Mouse (Mus musculus): ENCODE measurements around the gene Gm34653. TPM values are rescaled to one million over a fixed set of nuclear protein-coding genes. Genes with fewer than 3 reads are reported as not detected.
"Not testable (repeated sequence)": the region's sequence is repeated elsewhere in the genome, so short reads cannot be mapped to it uniquely, and the experiment has no call there.

Gene Gm34653
- polyA plus RNA-seq, 1 experiment from 2014 or later = not detected

DNA sequence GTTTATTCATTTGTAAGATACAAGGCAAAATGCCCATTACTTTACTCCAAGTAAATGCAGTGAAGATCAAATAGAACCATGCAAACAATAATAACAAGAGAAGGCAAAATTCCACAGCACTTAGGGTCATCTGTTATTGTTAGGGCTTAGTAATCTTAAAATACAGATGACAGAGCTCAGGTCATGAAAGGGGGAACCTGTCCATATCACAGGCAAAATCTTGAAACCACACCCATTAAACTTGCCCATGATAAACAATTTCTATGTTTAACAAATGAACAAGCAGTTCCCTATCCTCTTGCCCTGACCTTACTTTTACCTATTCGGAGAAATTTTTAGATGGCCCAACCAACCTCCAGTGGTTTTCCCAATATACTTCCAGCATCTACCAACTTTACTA lies 23.2 kb upstream of the Gm34653 start:
- WGBS (ENCODE audit: insufficient replicate concordance) = 58% methylated on average over 1 of the region's 1 CpGs
- peaks cover 65% of the 10 kb centered on the region for H3K36me3 ChIP-seq (ENCODE audit: control insufficient read depth, insufficient read depth)
- H3K9ac ChIP-seq (ENCODE audit: low read depth, low read length) = 0 out of 2 replicates have a peak overlapping the region, but pooled peaks have one; percentile 17
- peak overlapping the region; percentile 28; the same call in 1 of the 2 replicates for H3K4me2 ChIP-seq (ENCODE audit: low read depth, low read length)
- no peaks in the 10 kb centered on the region for H3K9me3 ChIP-seq (replicated peaks; ENCODE audit: control insufficient read depth, low read length)
- ATAC-seq (ENCODE audit: low read depth) = no peak
- no peaks in the 10 kb centered on the region for H3K27me3 ChIP-seq (ENCODE audit: control insufficient read depth, insufficient read depth, low read depth, low read length)
- H3K27ac ChIP-seq (ENCODE audit: low read length) = peak overlapping the region; percentile 70
- peaks cover 48% of the 10 kb centered on the region for H3K4me1 ChIP-seq (ENCODE audit: control insufficient read depth, low read depth, low read length)
- no peak overlapping the region for H3K4me3 ChIP-seq (ENCODE audit: low read depth, low read length)

DNA sequence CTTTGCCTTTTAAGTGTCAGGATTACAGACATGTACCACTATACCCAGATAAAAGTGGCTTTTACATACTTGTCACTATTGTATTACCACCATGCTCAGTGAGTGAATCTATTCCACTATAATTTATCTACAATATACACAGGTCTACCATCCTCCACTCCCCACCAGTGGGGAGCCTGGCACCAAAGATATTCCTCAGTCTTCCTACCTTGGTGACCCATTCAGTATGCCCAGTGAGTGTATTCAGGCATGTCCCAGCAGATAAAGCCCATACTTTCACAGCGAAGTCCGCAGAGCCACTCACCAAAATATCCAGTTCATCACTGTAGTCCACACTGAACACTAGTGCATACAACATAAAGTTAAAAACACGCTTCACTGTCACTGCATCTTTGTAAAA lies 22.0 kb upstream of the Gm34653 start:
- Histone ChIP-seq H3K4me2 (ENCODE audit: low read depth, low read length) (no peak overlapping the region), H3K9ac (ENCODE audit: low read depth, low read length) (no peak overlapping the region), H3K36me3 (ENCODE audit: control insufficient read depth, insufficient read depth) (peaks cover 68% of the 10 kb centered on the region), H3K4me1 (ENCODE audit: control insufficient read depth, low read depth, low read length) (peaks cover 44% of the 10 kb centered on the region), H3K27ac (ENCODE audit: low read length) (peak overlapping the region; percentile 65), H3K27me3 (ENCODE audit: control insufficient read depth, insufficient read depth, low read depth, low read length) (no peaks in the 10 kb centered on the region), H3K4me3 (ENCODE audit: low read depth, low read length) (no peak overlapping the region), H3K9me3 (replicated peaks; ENCODE audit: control insufficient read depth, low read length) (no peaks in the 10 kb centered on the region)
- WGBS (ENCODE audit: insufficient replicate concordance) = 65% methylated on average over 3 of the region's 3 CpGs
- ATAC-seq (ENCODE audit: low read depth) = peak; percentile 77

DNA sequence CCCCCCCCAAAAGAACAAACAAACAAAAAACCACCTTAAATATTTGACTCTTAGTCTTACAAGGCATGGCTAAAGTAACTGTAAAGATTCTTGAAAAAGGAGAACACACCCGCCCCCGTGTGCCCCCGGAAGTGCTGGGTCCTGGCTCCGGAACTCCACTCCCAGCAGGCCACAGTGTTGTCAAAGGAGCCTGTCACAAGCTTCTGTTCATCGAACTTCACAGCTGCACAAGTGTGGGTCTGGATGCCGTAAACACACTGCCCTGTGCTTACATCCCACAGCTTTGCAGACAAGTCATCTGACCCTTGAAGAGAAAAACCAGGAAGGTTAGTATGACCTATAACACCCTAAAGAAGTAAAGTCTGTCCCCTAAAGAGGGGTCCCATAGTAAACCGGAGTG lies 20.1 kb upstream of the Gm34653 start:
- no peak overlapping the region for H3K9ac ChIP-seq (ENCODE audit: low read depth, low read length)
- peaks cover 35% of the 10 kb centered on the region for H3K4me1 ChIP-seq (ENCODE audit: control insufficient read depth, low read depth, low read length)
- no peaks in the 10 kb centered on the region for H3K27me3 ChIP-seq (ENCODE audit: control insufficient read depth, insufficient read depth, low read depth, low read length)
- H3K36me3 ChIP-seq (ENCODE audit: control insufficient read depth, insufficient read depth) = peaks cover 60% of the 10 kb centered on the region
- no peak overlapping the region for H3K4me3 ChIP-seq (ENCODE audit: low read depth, low read length)
- no peak overlapping the region for H3K4me2 ChIP-seq (ENCODE audit: low read depth, low read length)
- ATAC-seq (ENCODE audit: low read depth) = no peak
- no peaks in the 10 kb centered on the region for H3K9me3 ChIP-seq (replicated peaks; ENCODE audit: control insufficient read depth, low read length)
- WGBS (ENCODE audit: insufficient replicate concordance) = 77% methylated on average over 7 of the region's 7 CpGs
- no peak overlapping the region for H3K27ac ChIP-seq (ENCODE audit: low read length)

DNA sequence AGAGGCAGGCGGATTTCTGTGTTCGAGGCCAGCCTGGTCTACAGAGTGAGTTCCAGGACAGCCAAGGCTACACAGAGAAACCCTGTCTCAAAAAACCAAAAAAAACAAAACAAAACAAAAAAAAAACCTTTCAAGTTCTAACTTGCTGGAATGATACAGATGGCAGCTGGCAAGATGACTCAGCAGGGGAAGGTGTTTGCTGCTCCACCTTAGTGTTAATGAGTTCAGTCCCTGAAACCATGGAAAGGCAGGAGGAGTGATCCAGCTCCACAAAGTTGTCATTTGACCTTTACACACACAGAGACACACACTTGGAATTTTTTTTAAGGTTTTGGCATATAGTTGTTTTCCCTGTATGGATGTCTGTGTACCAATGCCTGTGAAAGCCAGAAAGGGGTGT lies 16.9 kb upstream of the Gm34653 start:
- WGBS (ENCODE audit: insufficient replicate concordance) = 90% methylated on average over 2 of the region's 2 CpGs
- peak; percentile 64; the same call in 1 of the 2 replicates for ATAC-seq (ENCODE audit: low read depth)
- H3K9me3 ChIP-seq (replicated peaks; ENCODE audit: control insufficient read depth, low read length); H3K4me2 ChIP-seq (ENCODE audit: low read depth, low read length); H3K4me3 ChIP-seq (ENCODE audit: low read depth, low read length); H3K27me3 ChIP-seq (ENCODE audit: control insufficient read depth, insufficient read depth, low read depth, low read length); H3K9ac ChIP-seq (ENCODE audit: low read depth, low read length); H3K4me1 ChIP-seq (ENCODE audit: control insufficient read depth, low read depth, low read length): not testable (repeated sequence)
- peaks cover 57% of the 10 kb centered on the region for H3K36me3 ChIP-seq (ENCODE audit: control insufficient read depth, insufficient read depth)
- peak overlapping the region; percentile 70 for H3K27ac ChIP-seq (ENCODE audit: low read length)

DNA sequence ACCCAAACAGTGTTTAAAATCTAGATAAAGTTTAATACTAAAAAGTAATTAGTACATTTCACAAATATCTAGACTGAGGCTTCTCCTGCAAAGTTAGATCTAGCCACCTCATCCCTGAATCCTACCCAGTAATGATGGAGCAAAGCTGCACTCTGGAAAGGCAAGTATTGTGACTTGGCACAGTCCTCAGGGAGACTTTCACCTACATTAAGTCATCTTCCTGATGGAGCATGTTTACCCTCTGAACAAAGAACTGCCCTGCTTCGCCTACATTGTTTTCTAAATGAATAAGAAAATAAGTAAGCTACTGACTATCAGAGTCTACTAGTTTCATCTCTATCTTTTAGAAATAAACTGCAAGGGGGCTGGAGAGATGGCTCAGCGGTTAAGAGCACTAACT lies 14.3 kb upstream of the Gm34653 start:
- Histone ChIP-seq H3K27me3 (ENCODE audit: control insufficient read depth, insufficient read depth, low read depth, low read length) (no peaks in the 10 kb centered on the region), H3K36me3 (ENCODE audit: control insufficient read depth, insufficient read depth) (peaks cover 43% of the 10 kb centered on the region), H3K27ac (ENCODE audit: low read length) (no peak overlapping the region), H3K4me1 (ENCODE audit: control insufficient read depth, low read depth, low read length) (peaks cover 19% of the 10 kb centered on the region), H3K4me2 (ENCODE audit: low read depth, low read length) (no peak overlapping the region), H3K4me3 (ENCODE audit: low read depth, low read length) (no peak overlapping the region), H3K9me3 (replicated peaks; ENCODE audit: control insufficient read depth, low read length) (no peaks in the 10 kb centered on the region), H3K9ac (ENCODE audit: low read depth, low read length) (no peak overlapping the region)
- no peak for ATAC-seq (ENCODE audit: low read depth)
- WGBS (ENCODE audit: insufficient replicate concordance) = 89% methylated on average over 2 of the region's 2 CpGs

DNA sequence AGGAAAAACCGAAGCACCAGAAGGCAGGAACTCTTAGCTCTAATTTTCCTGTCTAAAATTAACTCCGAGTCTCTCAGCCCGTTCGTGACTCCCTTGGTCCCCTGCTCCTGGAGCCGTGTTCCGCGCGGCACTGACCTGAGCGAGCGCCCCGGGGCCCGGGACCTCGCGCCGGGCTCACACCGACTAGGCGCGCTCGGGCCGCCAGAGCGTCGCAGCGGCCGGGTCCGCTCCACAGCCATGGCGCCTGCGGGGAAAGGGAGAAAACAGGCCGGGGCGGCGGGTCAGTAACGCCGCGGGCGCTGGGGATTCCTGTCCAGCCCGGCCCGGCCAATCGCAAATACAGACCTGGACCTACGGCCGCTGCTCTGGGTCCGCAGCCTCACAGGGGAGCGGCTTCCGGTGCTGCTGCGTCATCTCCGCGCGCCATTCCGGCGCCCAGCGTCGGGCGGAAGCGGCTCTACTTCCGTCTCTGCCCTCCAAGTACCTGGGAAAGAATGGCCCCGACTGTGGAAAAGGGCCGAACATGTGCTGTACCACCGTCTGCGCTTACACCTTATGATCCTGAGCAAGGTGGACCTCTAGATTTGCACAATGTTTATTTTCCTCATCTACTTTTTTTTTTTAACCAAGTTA lies 6.9 kb upstream of the Gm34653 start, which contains the start of gene Fbxw2:
Gene Fbxw2, minus strand, starts transcription at position 485 of the 633 bp plus-strand sequence.
- H3K4me1 ChIP-seq (ENCODE audit: control insufficient read depth, low read depth, low read length) = peaks cover 31% of the 10 kb centered on the region
- WGBS (ENCODE audit: insufficient replicate concordance) = under 1% methylated on average over 57 of the region's 57 CpGs

DNA sequence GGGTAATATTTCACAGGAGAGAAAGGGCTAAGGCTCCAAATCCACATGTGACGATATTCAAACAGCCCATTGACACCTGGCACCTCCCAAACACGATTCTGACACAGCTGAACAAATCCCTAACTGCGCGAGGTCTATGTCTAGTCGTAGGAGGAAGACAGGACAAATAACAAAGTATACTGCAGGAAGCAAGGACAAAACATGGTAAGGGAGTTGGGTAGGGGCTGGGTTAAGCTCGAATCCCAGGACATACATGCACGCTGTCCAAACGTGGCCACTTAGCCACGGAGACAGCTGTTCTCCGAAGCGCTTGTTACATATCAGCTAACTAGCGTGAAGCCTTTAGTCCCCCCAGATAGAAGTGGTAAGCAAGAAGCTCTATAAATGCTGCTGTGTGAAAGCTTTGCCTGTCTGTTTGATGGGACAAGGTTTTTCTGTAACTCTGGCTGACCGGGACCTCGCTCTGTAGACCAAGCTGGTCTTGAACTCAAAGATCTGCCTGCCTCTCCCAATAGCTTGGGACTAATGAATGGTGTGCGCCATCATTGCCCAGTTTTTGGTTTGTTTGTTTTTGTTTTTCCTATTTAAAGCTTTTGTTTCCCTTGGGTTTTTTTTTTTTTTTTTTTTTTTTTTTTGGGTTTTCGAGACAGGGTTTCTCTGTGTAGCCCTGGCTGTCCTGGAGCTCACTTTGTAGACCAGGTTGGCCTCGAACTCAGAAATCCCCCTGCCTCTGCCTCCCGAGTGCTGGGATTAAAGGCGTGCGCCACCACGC lies 6.2 kb upstream of the Gm34653 start:
- no peak for ATAC-seq (ENCODE audit: low read depth)
- H3K4me3 ChIP-seq (ENCODE audit: low read depth, low read length) = peak overlapping the region; percentile 98
- peak overlapping the region; percentile 93 for H3K27ac ChIP-seq (ENCODE audit: low read length)
- H3K9ac ChIP-seq (ENCODE audit: low read depth, low read length) = peak overlapping the region; percentile 99
- H3K36me3 ChIP-seq (ENCODE audit: control insufficient read depth, insufficient read depth) = peaks cover 5% of the 10 kb centered on the region
- peak overlapping the region; percentile 73 for H3K4me2 ChIP-seq (ENCODE audit: low read depth, low read length)
- WGBS (ENCODE audit: insufficient replicate concordance) = 31% methylated on average over 20 of the region's 21 CpGs
- H3K9me3 ChIP-seq (replicated peaks; ENCODE audit: control insufficient read depth, low read length) = no peaks in the 10 kb centered on the region
- H3K27me3 ChIP-seq (ENCODE audit: control insufficient read depth, insufficient read depth, low read depth, low read length) = no peaks in the 10 kb centered on the region
- H3K4me1 ChIP-seq (ENCODE audit: control insufficient read depth, low read depth, low read length) = peaks cover 30% of the 10 kb centered on the region

More for the DNA sequence above, 6.9 kb upstream of the Gm34653 start, which contains the start of gene Fbxw2:
- H3K36me3 ChIP-seq (ENCODE audit: control insufficient read depth, insufficient read depth) = peaks cover 8% of the 10 kb centered on the region
- H3K9me3 ChIP-seq (replicated peaks; ENCODE audit: control insufficient read depth, low read length) = no peaks in the 10 kb centered on the region
- peak within 1 kb of the TSS; percentile 99 for H3K9ac ChIP-seq (ENCODE audit: low read depth, low read length)
- ATAC-seq (ENCODE audit: low read depth) = peak; percentile 94
- H3K4me3 ChIP-seq (ENCODE audit: low read depth, low read length) = peak within 1 kb of the TSS; percentile 98
- no peaks in the 10 kb centered on the region for H3K27me3 ChIP-seq (ENCODE audit: control insufficient read depth, insufficient read depth, low read depth, low read length)
- H3K27ac ChIP-seq (ENCODE audit: low read length) = peak within 1 kb of the TSS; percentile 93
- H3K4me2 ChIP-seq (ENCODE audit: low read depth, low read length) = peak within 1 kb of the TSS; percentile 73

DNA sequence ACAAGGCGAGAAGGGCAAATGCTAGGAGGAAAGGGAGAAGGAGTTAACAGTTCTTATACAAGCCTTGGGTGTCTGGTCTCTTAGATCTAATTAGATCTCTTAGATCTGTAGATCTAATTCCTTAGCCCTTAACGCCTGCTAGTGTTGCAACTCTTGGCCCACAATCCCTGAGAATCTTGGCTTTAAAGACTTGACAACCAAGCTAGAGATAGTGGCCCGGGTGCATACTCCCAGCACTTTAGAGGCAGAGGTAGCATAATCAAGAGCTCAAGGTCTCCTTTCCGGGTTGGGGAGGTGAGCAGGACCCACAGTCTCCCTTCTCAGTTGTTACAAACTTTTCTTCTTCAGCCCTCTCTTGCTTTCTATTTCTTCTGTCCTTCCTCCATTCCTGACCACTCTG lies 5.2 kb upstream of the Gm34653 start:
- 71% methylated on average over 4 of the region's 4 CpGs for WGBS (ENCODE audit: insufficient replicate concordance)
- H3K4me2 ChIP-seq (ENCODE audit: low read depth, low read length) = no peak overlapping the region
- H3K27ac ChIP-seq (ENCODE audit: low read length) = peak overlapping the region; percentile 32
- H3K27me3 ChIP-seq (ENCODE audit: control insufficient read depth, insufficient read depth, low read depth, low read length) = no peaks in the 10 kb centered on the region
- H3K4me3 ChIP-seq (ENCODE audit: low read depth, low read length) = no peak overlapping the region
- ATAC-seq (ENCODE audit: low read depth) = no peak
- no peaks in the 10 kb centered on the region for H3K9me3 ChIP-seq (replicated peaks; ENCODE audit: control insufficient read depth, low read length)
- H3K9ac ChIP-seq (ENCODE audit: low read depth, low read length) = no peak overlapping the region
- H3K4me1 ChIP-seq (ENCODE audit: control insufficient read depth, low read depth, low read length) = peaks cover 24% of the 10 kb centered on the region
- H3K36me3 ChIP-seq (ENCODE audit: control insufficient read depth, insufficient read depth) = no peaks in the 10 kb centered on the region; the same call in 1 of the 2 replicates

DNA sequence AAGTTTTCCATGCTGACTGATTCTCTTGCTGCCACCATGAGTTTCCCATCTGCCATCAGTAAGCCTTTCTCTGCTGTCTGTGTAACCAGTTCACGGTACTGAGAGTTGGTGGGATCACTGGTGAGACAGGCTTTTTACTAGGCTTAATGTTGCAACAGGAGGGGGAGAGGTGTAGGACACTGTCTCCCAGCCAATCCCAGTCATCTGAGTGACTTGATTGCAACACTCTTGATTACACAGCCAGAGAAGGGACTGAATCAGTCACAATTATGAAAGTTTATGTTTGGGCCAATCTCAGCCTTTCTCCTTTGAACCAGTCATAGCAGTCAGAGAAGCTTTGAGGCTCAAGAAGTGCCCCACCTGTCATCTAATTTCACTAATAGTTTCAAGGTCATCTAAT lies 4.8 kb upstream of the Gm34653 start:
- Histone ChIP-seq H3K4me1 (ENCODE audit: control insufficient read depth, low read depth, low read length) (peaks cover 22% of the 10 kb centered on the region), H3K27me3 (ENCODE audit: control insufficient read depth, insufficient read depth, low read depth, low read length) (no peaks in the 10 kb centered on the region), H3K4me2 (ENCODE audit: low read depth, low read length) (no peak overlapping the region), H3K9ac (ENCODE audit: low read depth, low read length) (no peak overlapping the region), H3K27ac (ENCODE audit: low read length) (peak overlapping the region; percentile 32), H3K9me3 (replicated peaks; ENCODE audit: control insufficient read depth, low read length) (no peaks in the 10 kb centered on the region), H3K4me3 (ENCODE audit: low read depth, low read length) (no peak overlapping the region), H3K36me3 (ENCODE audit: control insufficient read depth, insufficient read depth) (no peaks in the 10 kb centered on the region)
- peak; percentile 65 for ATAC-seq (ENCODE audit: low read depth)
- WGBS (ENCODE audit: insufficient replicate concordance) = 58% methylated on average over 1 of the region's 1 CpGs
